Mouse (Mus musculus): ENCODE results near the gene Rbfox3.

The Rbfox3 gene

GRCm38 (mm10) chr11:118905656-118906055 lies 5.7 kb downstream of the Rbfox3 start:
- no peak for DNase-seq (ENCODE audit: low spot score)

- no peak for DNase-seq (ENCODE audit: low spot score)
Observed at GRCm38 (mm10) chr11:118904253-118904652, 7.1 kb downstream of the Rbfox3 start.

GRCm38 (mm10) chr11:118899771-118900545 lies 11.4 kb downstream of the Rbfox3 start:
- no peak for DNase-seq (ENCODE audit: low spot score)

GRCm38 (mm10) chr11:118898643-118899042 lies 12.8 kb downstream of the Rbfox3 start:
- no peak for DNase-seq (ENCODE audit: low spot score)

GRCm38 (mm10) chr11:118898156-118898555 lies 13.2 kb downstream of the Rbfox3 start:
- no peak for DNase-seq (ENCODE audit: low spot score)

GRCm38 (mm10) chr11:118897114-118897841 lies 14.1 kb downstream of the Rbfox3 start:
- DNase-seq (ENCODE audit: low spot score), result no peak

- no peak for DNase-seq (ENCODE audit: low spot score)
Observed at GRCm38 (mm10) chr11:118896032-118896675, 15.2 kb downstream of the Rbfox3 start.

GRCm38 (mm10) chr11:118894835-118895234 lies 16.6 kb downstream of the Rbfox3 start:
- no peak for DNase-seq (ENCODE audit: low spot score)

GRCm38 (mm10) chr11:118894196-118894595 lies 17.2 kb downstream of the Rbfox3 start:
- DNase-seq (ENCODE audit: low spot score), result no peak

GRCm38 (mm10) chr11:118892876-118893275 lies 18.5 kb downstream of the Rbfox3 start:
- no peak for DNase-seq (ENCODE audit: low spot score)

- DNase-seq (ENCODE audit: low spot score), result no peak
Observed at GRCm38 (mm10) chr11:118891516-118891915, 19.9 kb downstream of the Rbfox3 start.

- no peak for DNase-seq (ENCODE audit: low spot score)
Observed at GRCm38 (mm10) chr11:118890992-118891398, 20.4 kb downstream of the Rbfox3 start.

GRCm38 (mm10) chr11:118890474-118890873 lies 20.9 kb downstream of the Rbfox3 start:
- DNase-seq (ENCODE audit: low spot score), result no peak

GRCm38 (mm10) chr11:118889500-118889899 lies 21.9 kb downstream of the Rbfox3 start:
- no peak for DNase-seq (ENCODE audit: low spot score)

GRCm38 (mm10) chr11:118888426-118888825 lies 23.0 kb downstream of the Rbfox3 start:
- no peak for DNase-seq (ENCODE audit: low spot score)

- DNase-seq (ENCODE audit: low spot score), result no peak
Observed at GRCm38 (mm10) chr11:118887206-118887605, 24.2 kb downstream of the Rbfox3 start.

- DNase-seq (ENCODE audit: low spot score), result no peak
Observed at GRCm38 (mm10) chr11:118886269-118886965, 25.0 kb downstream of the Rbfox3 start.

GRCm38 (mm10) chr11:118885604-118886003 lies 25.8 kb downstream of the Rbfox3 start:
- DNase-seq (ENCODE audit: low spot score), result no peak

- DNase-seq (ENCODE audit: low spot score), result no peak
Observed at GRCm38 (mm10) chr11:118885135-118885534, 26.3 kb downstream of the Rbfox3 start.

- DNase-seq (ENCODE audit: low spot score), result no peak
Observed at GRCm38 (mm10) chr11:118883143-118883542, 28.3 kb downstream of the Rbfox3 start.

- no peak for DNase-seq (ENCODE audit: low spot score)
Observed at GRCm38 (mm10) chr11:118881786-118882495, 29.5 kb downstream of the Rbfox3 start.
